Mouse (Mus musculus): ENCODE measurements at regions not wholly inside any gene's neighbourhood (a gene's known extent, or its start where the extent isn't known, plus 50 kb on each side); places are given as distances from the start of the nearest gene placed in this dataset.

- peaks cover 9% of the 10 kb centered on the region for H3K4me1 ChIP-seq (replicated peaks)
- H3K4me3 ChIP-seq = no peak overlapping the region
- no peak overlapping the region for H3K27ac ChIP-seq
- no peak for DNase-seq (ENCODE audit: low spot score)
- 93% methylated on average over 2 of the region's 2 CpGs for WGBS
- no peaks in the 10 kb centered on the region for H3K9me3 ChIP-seq
- H3K27me3 ChIP-seq (ENCODE audit: insufficient read depth, poor library complexity, severe bottlenecking) = no peaks in the 10 kb centered on the region
- no peaks in the 10 kb centered on the region for H3K36me3 ChIP-seq
Observed at GRCm38 (mm10) chr1:88866571-88866970, 164.6 kb upstream of the Arl4c start.

- Histone ChIP-seq H3K27ac (no peak overlapping the region), H3K27me3 (ENCODE audit: insufficient read depth, poor library complexity, severe bottlenecking) (no peaks in the 10 kb centered on the region), H3K9me3 (no peaks in the 10 kb centered on the region), H3K4me1 (replicated peaks) (peaks cover 9% of the 10 kb centered on the region), H3K36me3 (no peaks in the 10 kb centered on the region), H3K4me3 (no peak overlapping the region)
- DNase-seq (ENCODE audit: low spot score) = no peak
- WGBS = 90% methylated on average over 3 of the region's 3 CpGs
Observed at GRCm38 (mm10) chr1:88867138-88867537, 165.1 kb upstream of the Arl4c start.

- no peak for DNase-seq (ENCODE audit: low spot score)
- Histone ChIP-seq H3K36me3 (no peaks in the 10 kb centered on the region), H3K4me1 (replicated peaks) (peaks cover 9% of the 10 kb centered on the region), H3K4me3 (no peak overlapping the region), H3K27me3 (ENCODE audit: insufficient read depth, poor library complexity, severe bottlenecking) (no peaks in the 10 kb centered on the region), H3K9me3 (no peaks in the 10 kb centered on the region), H3K27ac (no peak overlapping the region)
- 89% methylated on average over 4 of the region's 4 CpGs for WGBS
Observed at GRCm38 (mm10) chr1:88869885-88870284, 167.9 kb upstream of the Arl4c start.

GRCm38 (mm10) chr1:88875356-88875755, 173.3 kb upstream of the Arl4c start:
- DNase-seq (ENCODE audit: low spot score) = no peak
- Histone ChIP-seq H3K4me1 (replicated peaks) (no peaks in the 10 kb centered on the region), H3K27me3 (ENCODE audit: insufficient read depth, poor library complexity, severe bottlenecking) (no peaks in the 10 kb centered on the region), H3K4me3 (no peak overlapping the region), H3K27ac (no peak overlapping the region), H3K36me3 (no peaks in the 10 kb centered on the region), H3K9me3 (no peaks in the 10 kb centered on the region)
- 70% methylated on average over 6 of the region's 6 CpGs for WGBS

GRCm38 (mm10) chr1:88877441-88877840, 175.4 kb upstream of the Arl4c start:
- 93% methylated on average over 11 of the region's 11 CpGs for WGBS
- Histone ChIP-seq H3K27ac (no peak overlapping the region), H3K4me1 (replicated peaks) (no peaks in the 10 kb centered on the region), H3K9me3 (no peaks in the 10 kb centered on the region), H3K27me3 (ENCODE audit: insufficient read depth, poor library complexity, severe bottlenecking) (no peaks in the 10 kb centered on the region), H3K36me3 (no peaks in the 10 kb centered on the region), H3K4me3 (no peak overlapping the region)
- no peak for DNase-seq (ENCODE audit: low spot score)

GRCm38 (mm10) chr1:88878831-88879230, 176.8 kb upstream of the Arl4c start:
- no peak for DNase-seq (ENCODE audit: low spot score)
- no peak overlapping the region for H3K27ac ChIP-seq
- no peaks in the 10 kb centered on the region for H3K9me3 ChIP-seq
- WGBS = 87% methylated on average over 10 of the region's 10 CpGs
- H3K27me3 ChIP-seq (ENCODE audit: insufficient read depth, poor library complexity, severe bottlenecking) = no peaks in the 10 kb centered on the region
- H3K4me3 ChIP-seq = no peak overlapping the region
- H3K36me3 ChIP-seq = no peaks in the 10 kb centered on the region
- H3K4me1 ChIP-seq (replicated peaks) = no peaks in the 10 kb centered on the region

GRCm38 (mm10) chr1:88879367-88879766, 177.3 kb upstream of the Arl4c start:
- Histone ChIP-seq H3K27me3 (ENCODE audit: insufficient read depth, poor library complexity, severe bottlenecking) (no peaks in the 10 kb centered on the region), H3K4me1 (replicated peaks) (no peaks in the 10 kb centered on the region), H3K4me3 (no peak overlapping the region), H3K9me3 (no peaks in the 10 kb centered on the region), H3K27ac (no peak overlapping the region), H3K36me3 (no peaks in the 10 kb centered on the region)
- 88% methylated on average over 5 of the region's 5 CpGs for WGBS
- no peak for DNase-seq (ENCODE audit: low spot score)

GRCm38 (mm10) chr1:88891041-88891440, 179.2 kb upstream of the Sh3bp4 start:
- WGBS = 88% methylated on average over 4 of the region's 4 CpGs
- H3K9me3 ChIP-seq = no peaks in the 10 kb centered on the region
- no peaks in the 10 kb centered on the region for H3K36me3 ChIP-seq
- DNase-seq (ENCODE audit: low spot score) = no peak
- H3K27me3 ChIP-seq (ENCODE audit: insufficient read depth, poor library complexity, severe bottlenecking) = no peaks in the 10 kb centered on the region
- H3K4me3 ChIP-seq = no peak overlapping the region
- no peak overlapping the region for H3K27ac ChIP-seq
- no peaks in the 10 kb centered on the region for H3K4me1 ChIP-seq (replicated peaks)

- no peaks in the 10 kb centered on the region for H3K9me3 ChIP-seq
- no peak overlapping the region for H3K4me3 ChIP-seq
- no peaks in the 10 kb centered on the region for H3K36me3 ChIP-seq
- DNase-seq (ENCODE audit: low spot score) = no peak
- no peaks in the 10 kb centered on the region for H3K4me1 ChIP-seq (replicated peaks)
- 86% methylated on average over 8 of the region's 8 CpGs for WGBS
- no peaks in the 10 kb centered on the region for H3K27me3 ChIP-seq (ENCODE audit: insufficient read depth, poor library complexity, severe bottlenecking)
- H3K27ac ChIP-seq = no peak overlapping the region
Observed at GRCm38 (mm10) chr1:88902426-88902825, 167.8 kb upstream of the Sh3bp4 start.

- H3K27me3 ChIP-seq (ENCODE audit: insufficient read depth, poor library complexity, severe bottlenecking) = no peaks in the 10 kb centered on the region
- WGBS = 92% methylated on average over 14 of the region's 14 CpGs
- H3K27ac ChIP-seq = no peak overlapping the region
Observed at GRCm38 (mm10) chr1:88907766-88908463, 162.3 kb upstream of the Sh3bp4 start.

GRCm38 (mm10) chr1:88908683-88909082, 161.5 kb upstream of the Sh3bp4 start:
- DNase-seq (ENCODE audit: low spot score) = no peak
- 89% methylated on average over 8 of the region's 8 CpGs for WGBS
- Histone ChIP-seq H3K4me3 (no peak overlapping the region), H3K36me3 (no peaks in the 10 kb centered on the region), H3K4me1 (replicated peaks) (peaks cover 16% of the 10 kb centered on the region), H3K27ac (no peak overlapping the region), H3K27me3 (ENCODE audit: insufficient read depth, poor library complexity, severe bottlenecking) (no peaks in the 10 kb centered on the region), H3K9me3 (peaks cover under 1% of the 10 kb centered on the region; the same call in 1 of the 2 replicates)

More at GRCm38 (mm10) chr1:88907766-88908463, 162.3 kb upstream of the Sh3bp4 start:
- DNase-seq (ENCODE audit: low spot score) = no peak
- H3K9me3 ChIP-seq = no peaks in the 10 kb centered on the region
- H3K4me3 ChIP-seq = no peak overlapping the region
- peaks cover 16% of the 10 kb centered on the region for H3K4me1 ChIP-seq (replicated peaks)
- H3K36me3 ChIP-seq = no peaks in the 10 kb centered on the region

- Histone ChIP-seq H3K36me3 (no peaks in the 10 kb centered on the region), H3K9me3 (peaks cover 7% of the 10 kb centered on the region; the same call in 1 of the 2 replicates), H3K27ac (no peak overlapping the region), H3K27me3 (ENCODE audit: insufficient read depth, poor library complexity, severe bottlenecking) (no peaks in the 10 kb centered on the region), H3K4me3 (no peak overlapping the region), H3K4me1 (replicated peaks) (peaks cover 16% of the 10 kb centered on the region)
- WGBS = 81% methylated on average over 4 of the region's 4 CpGs
- DNase-seq (ENCODE audit: low spot score) = no peak
Observed at GRCm38 (mm10) chr1:88909314-88909713, 160.9 kb upstream of the Sh3bp4 start.

GRCm38 (mm10) chr1:88909864-88910573, 160.2 kb upstream of the Sh3bp4 start:
- 52% methylated on average over 6 of the region's 6 CpGs for WGBS
- Histone ChIP-seq H3K36me3 (no peaks in the 10 kb centered on the region), H3K9me3 (peaks cover 9% of the 10 kb centered on the region; the same call in 1 of the 2 replicates), H3K27ac (no peak overlapping the region), H3K4me3 (no peak overlapping the region), H3K27me3 (ENCODE audit: insufficient read depth, poor library complexity, severe bottlenecking) (no peaks in the 10 kb centered on the region), H3K4me1 (replicated peaks) (peaks cover 16% of the 10 kb centered on the region)
- no peak for DNase-seq (ENCODE audit: low spot score)

Measured in hindbrain, embryonic 10.5 days (tissue).